Mouse (Mus musculus): Measurements from ENCODE around the gene Znrf3. TPM values are rescaled to one million over a fixed set of nuclear protein-coding genes. Genes with fewer than 3 reads are reported as not detected.

The Znrf3 gene
- polyA plus RNA-seq, 1 experiment from 2014 or later, result 8.0 TPM

DNA sequence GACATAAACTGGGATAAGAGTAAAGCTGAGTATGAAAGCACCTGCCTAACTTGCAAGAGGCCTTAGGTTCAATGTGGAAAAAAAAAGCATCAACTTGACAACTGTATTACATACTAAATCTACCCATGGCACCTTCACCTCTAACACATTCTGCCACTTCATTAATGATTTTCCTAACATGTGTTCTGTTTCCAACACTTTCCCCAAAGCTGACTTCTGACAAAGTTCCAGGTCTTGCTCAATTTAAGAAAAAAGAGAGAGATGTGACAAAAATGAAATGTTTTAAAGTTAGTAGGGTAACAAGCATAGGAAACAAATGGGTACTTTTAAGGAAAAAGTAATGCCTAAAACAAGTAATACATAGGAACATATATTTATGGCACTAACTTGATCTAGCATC lies 76.2 kb downstream of the Znrf3 start:
- Histone ChIP-seq H3K9ac (no peak overlapping the region), H3K36me3 (no peaks in the 10 kb centered on the region), H3K27ac (replicated peaks) (no peak overlapping the region), H3K4me3 (no peak overlapping the region), H3K9me3 (no peaks in the 10 kb centered on the region), H3K27me3 (no peaks in the 10 kb centered on the region), H3K4me1 (replicated peaks) (no peaks in the 10 kb centered on the region), H3K4me2 (no peak overlapping the region)
- no peak for ATAC-seq (ENCODE audit: low FRiP score, low read depth)

DNA sequence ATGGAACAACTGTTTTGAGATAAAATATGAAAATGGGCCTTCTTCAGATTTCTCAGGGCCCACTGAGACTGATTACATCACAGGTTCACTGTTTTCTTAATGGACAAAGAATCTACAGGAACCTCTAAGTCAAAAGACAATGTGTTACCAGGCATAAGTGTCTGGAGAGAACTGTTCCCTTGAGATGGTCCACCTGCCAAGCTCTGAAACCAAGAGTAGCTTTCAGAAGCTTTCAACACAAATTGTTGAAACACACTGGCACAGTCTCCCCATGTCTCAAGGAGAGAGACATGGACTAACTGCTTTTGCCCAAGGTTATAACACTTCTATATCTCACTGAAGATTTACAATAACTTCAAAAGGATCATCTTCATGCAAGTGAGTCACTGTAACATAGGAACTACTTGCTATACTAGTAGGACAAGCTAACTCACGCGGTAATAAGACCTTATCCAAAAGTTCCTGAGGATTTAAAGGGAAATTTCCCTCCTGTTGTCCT lies 89.3 kb downstream of the Znrf3 start:
- Histone ChIP-seq H3K4me1 (replicated peaks) (no peaks in the 10 kb centered on the region), H3K36me3 (no peaks in the 10 kb centered on the region), H3K9me3 (no peaks in the 10 kb centered on the region), H3K4me2 (no peak overlapping the region), H3K27me3 (no peaks in the 10 kb centered on the region), H3K9ac (no peak overlapping the region), H3K27ac (replicated peaks) (no peak overlapping the region), H3K4me3 (no peak overlapping the region)
- ATAC-seq (ENCODE audit: low FRiP score, low read depth), result no peak
- WGBS, result 95% methylated on average over 2 of the region's 2 CpGs

DNA sequence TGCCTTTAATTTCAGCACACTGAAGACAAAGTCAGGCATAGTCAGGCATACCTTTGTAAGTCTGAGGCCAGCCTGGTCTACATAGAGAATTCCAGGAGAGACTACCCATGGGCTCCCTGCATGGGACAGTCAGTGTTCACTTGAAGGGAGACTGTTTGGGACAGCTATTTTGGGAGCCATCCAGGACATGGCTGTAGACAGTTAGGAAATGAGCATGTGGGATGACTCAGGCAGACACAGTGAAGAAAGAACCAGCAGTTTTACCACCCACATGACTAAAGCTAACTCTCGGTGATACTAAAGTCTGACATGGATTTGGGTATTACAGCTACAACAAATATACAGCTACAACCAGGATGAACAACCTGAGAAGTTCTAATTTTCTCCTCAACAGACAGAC lies 89.9 kb downstream of the Znrf3 start:
- Histone ChIP-seq H3K4me3 (no peak overlapping the region), H3K9ac (no peak overlapping the region), H3K4me2 (no peak overlapping the region), H3K4me1 (replicated peaks) (no peaks in the 10 kb centered on the region), H3K9me3 (no peaks in the 10 kb centered on the region), H3K27ac (replicated peaks) (no peak overlapping the region), H3K27me3 (no peaks in the 10 kb centered on the region), H3K36me3 (no peaks in the 10 kb centered on the region)
- no peak for ATAC-seq (ENCODE audit: low FRiP score, low read depth)
- WGBS, result 75% methylated on average over 1 of the region's 1 CpGs

DNA sequence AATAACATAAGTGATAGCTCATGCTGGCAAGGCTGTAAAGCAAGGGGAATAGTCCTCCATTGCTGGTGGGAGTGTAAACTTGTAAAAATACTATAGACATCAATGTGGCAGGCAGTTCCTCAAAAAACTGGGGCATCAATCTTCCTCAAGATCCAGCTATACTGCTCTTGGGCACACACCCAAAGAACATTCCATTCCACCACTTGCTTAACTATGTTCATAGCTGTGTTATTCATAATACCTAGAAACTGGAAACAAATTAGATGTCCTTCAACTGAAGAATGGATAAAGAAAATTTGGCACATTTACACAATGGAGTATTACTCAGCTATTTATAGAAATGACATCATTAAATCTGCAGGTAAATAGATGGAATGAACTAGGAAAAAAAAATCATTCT lies 91.6 kb downstream of the Znrf3 start:
- Histone ChIP-seq H3K9me3 (no peaks in the 10 kb centered on the region), H3K27me3 (no peaks in the 10 kb centered on the region), H3K4me1 (replicated peaks) (no peaks in the 10 kb centered on the region), H3K27ac (replicated peaks) (no peak overlapping the region), H3K4me3 (no peak overlapping the region), H3K4me2 (no peak overlapping the region), H3K9ac (no peak overlapping the region), H3K36me3 (no peaks in the 10 kb centered on the region)
- no peak for ATAC-seq (ENCODE audit: low FRiP score, low read depth)

DNA sequence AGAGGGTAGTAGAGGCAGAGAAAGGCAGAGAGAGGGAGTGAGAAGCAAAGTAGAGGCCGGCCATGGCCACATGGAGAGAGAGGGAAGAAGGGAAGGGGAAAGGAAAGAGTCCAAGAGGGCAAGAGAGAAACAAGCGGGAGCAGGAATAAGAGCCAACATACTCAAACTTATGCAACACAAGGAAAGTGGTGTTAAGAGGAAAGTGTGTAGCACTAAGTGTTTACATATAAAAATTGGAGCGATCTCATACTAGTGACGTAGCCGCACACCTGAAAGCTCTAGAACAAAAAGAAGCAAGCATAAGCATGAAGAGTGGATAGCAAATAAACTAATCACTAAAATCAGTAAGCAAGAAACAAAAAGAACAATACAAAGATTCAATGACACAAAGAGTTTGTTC lies 95.2 kb downstream of the Znrf3 start:
- ATAC-seq (ENCODE audit: low FRiP score, low read depth), result no peak
- H3K36me3 ChIP-seq, result no peaks in the 10 kb centered on the region

DNA sequence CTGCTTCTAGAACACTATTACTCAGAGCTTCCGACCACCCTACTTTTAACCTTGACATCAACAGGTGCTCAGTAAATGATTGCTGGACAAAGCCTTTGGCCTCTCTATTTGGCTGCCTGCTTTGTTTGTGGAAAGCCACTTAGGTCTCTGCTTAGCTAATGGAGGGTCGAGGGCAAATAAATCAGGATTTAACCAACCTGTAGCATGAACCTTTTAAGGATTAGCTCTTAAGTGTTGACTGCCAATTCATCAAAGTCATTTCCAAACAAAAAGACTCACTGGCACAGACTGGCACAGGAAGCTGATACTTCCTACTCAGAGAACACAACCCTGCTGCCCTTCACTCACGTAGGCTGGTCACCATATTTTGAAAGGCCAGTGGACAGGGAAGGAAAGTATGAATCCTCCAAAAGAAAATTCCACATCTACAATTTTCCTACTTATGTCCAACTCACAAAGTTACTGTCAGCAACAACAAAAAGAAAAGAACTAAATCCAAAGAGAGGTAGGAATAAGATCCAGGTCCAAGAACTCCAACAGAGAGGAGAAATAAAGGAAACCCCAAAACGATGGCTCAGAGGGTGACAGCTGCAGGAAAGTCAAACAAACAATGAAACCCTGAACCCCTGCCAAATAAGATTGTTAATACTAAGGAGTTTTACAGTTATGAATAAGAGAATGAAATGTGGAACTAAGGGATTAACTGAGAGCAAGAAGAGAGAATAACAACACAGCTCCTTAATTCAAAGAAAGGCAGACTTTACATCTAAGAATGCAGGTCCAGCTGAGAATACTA lies 97.6 kb downstream of the Znrf3 start:
- Histone ChIP-seq H3K4me2 (no peak overlapping the region), H3K4me3 (no peak overlapping the region), H3K9ac (no peak overlapping the region), H3K27me3 (no peaks in the 10 kb centered on the region), H3K36me3 (no peaks in the 10 kb centered on the region), H3K9me3 (no peaks in the 10 kb centered on the region), H3K27ac (replicated peaks) (no peak overlapping the region), H3K4me1 (replicated peaks) (peaks cover 3% of the 10 kb centered on the region; the same call in 1 of the 2 replicates)
- 53% methylated on average over 4 of the region's 4 CpGs for WGBS
- ATAC-seq (ENCODE audit: low FRiP score, low read depth), result no peak

More for the DNA sequence above, 95.2 kb downstream of the Znrf3 start:
- H3K4me2 ChIP-seq, result no peak overlapping the region
- no peaks in the 10 kb centered on the region for H3K9me3 ChIP-seq
- H3K4me1 ChIP-seq (replicated peaks), result peaks cover 3% of the 10 kb centered on the region; the same call in 1 of the 2 replicates
- no peak overlapping the region for H3K9ac ChIP-seq
- no peak overlapping the region for H3K27ac ChIP-seq (replicated peaks)
- no peaks in the 10 kb centered on the region for H3K27me3 ChIP-seq
- 97% methylated on average over 5 of the region's 5 CpGs for WGBS
- no peak overlapping the region for H3K4me3 ChIP-seq

DNA sequence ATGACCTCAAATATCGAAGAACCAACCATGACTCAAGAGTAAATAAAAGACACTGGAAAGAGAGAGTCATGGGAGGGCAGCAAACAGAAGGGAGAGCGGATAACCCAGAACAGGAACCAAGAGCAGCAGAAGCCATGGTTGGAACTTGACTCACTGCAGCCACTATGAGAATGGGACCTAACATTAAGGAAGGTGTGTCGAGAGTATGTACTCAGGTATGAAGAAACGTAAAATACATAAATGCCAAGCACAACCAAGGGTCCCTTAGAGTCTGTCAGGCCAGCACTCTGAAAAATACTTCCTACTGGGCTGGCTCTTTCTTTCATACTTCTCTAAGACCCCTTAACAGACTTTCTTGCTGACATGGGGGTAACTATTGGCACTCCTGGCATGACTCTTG lies 100.9 kb downstream of the Znrf3 start:
- Histone ChIP-seq H3K4me2 (no peak overlapping the region), H3K9ac (no peak overlapping the region), H3K36me3 (no peaks in the 10 kb centered on the region), H3K4me3 (no peak overlapping the region), H3K9me3 (no peaks in the 10 kb centered on the region), H3K4me1 (replicated peaks) (peaks cover 3% of the 10 kb centered on the region; the same call in 1 of the 2 replicates), H3K27ac (replicated peaks) (no peak overlapping the region), H3K27me3 (no peaks in the 10 kb centered on the region)
- 97% methylated on average over 4 of the region's 4 CpGs for WGBS
- ATAC-seq (ENCODE audit: low FRiP score, low read depth), result no peak

DNA sequence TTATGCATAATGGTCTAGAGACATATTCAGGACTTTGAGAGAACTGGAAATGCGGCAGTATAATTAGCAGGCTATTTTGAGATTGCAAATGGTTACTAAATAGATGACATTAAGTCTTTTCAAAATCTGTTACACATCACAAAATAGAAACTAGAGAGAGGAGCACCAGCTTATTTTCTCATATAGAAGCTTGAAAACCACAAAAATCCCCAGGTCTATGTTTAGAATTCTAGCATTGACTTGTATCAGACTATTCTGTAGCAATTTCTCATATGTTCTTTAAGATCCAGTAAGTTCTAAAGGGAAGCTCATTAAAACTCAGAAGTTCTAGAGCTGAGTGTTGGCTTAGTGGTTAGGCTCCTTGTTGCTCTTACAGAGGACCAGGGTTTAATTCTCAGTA lies 104.9 kb downstream of the Znrf3 start:
- no peak overlapping the region for H3K4me3 ChIP-seq
- H3K27me3 ChIP-seq, result no peaks in the 10 kb centered on the region
- H3K36me3 ChIP-seq, result no peaks in the 10 kb centered on the region
- H3K4me1 ChIP-seq (replicated peaks), result no peaks in the 10 kb centered on the region
- H3K27ac ChIP-seq (replicated peaks), result no peak overlapping the region
- ATAC-seq (ENCODE audit: low FRiP score, low read depth), result no peak
- H3K4me2 ChIP-seq, result no peak overlapping the region
- 88% methylated on average over 1 of the region's 1 CpGs for WGBS
- H3K9ac ChIP-seq, result no peak overlapping the region
- H3K9me3 ChIP-seq, result no peaks in the 10 kb centered on the region

DNA sequence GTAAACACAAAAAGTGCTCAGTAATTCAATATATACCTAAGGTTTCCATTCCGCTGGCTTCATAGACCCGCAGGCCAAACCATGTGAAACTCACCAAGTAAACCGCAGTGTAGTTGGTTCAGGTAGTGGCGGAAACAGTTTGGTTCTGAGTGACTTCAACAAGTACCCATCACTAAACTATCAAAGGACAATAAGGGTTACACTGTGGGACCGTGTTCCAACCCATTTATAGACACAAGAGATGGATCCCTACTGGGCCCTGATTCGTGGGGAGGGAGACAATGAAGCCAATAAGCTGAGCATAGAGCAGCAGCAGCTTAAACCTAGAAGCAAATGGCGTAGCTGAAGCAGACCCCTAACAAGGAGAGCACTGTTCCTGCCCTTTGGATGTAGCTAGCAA lies 107.8 kb downstream of the Znrf3 start:
- no peaks in the 10 kb centered on the region for H3K36me3 ChIP-seq
- H3K27ac ChIP-seq (replicated peaks), result no peak overlapping the region
- no peak overlapping the region for H3K9ac ChIP-seq
- no peak overlapping the region for H3K4me2 ChIP-seq
- ATAC-seq (ENCODE audit: low FRiP score, low read depth), result no peak
- no peaks in the 10 kb centered on the region for H3K27me3 ChIP-seq
- H3K4me1 ChIP-seq (replicated peaks), result no peaks in the 10 kb centered on the region
- no peak overlapping the region for H3K4me3 ChIP-seq
- H3K9me3 ChIP-seq, result no peaks in the 10 kb centered on the region
- 85% methylated on average over 7 of the region's 7 CpGs for WGBS

DNA sequence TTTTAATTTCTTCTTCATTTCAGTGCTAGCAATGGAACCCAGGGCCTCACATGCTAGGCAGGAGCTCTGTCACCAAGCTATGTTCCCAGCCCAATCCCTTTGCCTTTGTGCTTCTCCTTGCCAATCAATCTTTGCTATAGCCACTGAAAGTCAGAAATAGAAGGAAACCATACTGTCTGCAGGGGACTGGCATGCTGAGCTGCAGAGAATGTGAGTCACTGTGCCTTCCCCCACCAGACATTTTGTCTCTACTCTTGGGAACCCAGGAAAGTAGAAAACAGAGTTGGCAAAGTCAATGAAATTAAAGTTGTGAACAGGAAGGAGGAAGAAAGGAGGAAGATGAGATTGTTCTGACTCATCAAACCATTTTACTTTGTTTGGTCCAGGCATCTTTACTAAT lies 108.4 kb downstream of the Znrf3 start:
- H3K27me3 ChIP-seq, result no peaks in the 10 kb centered on the region
- H3K4me3 ChIP-seq, result no peak overlapping the region
- H3K9ac ChIP-seq, result no peak overlapping the region
- no peak overlapping the region for H3K4me2 ChIP-seq
- no peak for ATAC-seq (ENCODE audit: low FRiP score, low read depth)
- no peaks in the 10 kb centered on the region for H3K4me1 ChIP-seq (replicated peaks)
- no peak overlapping the region for H3K27ac ChIP-seq (replicated peaks)
- no peaks in the 10 kb centered on the region for H3K9me3 ChIP-seq
- no peaks in the 10 kb centered on the region for H3K36me3 ChIP-seq

DNA sequence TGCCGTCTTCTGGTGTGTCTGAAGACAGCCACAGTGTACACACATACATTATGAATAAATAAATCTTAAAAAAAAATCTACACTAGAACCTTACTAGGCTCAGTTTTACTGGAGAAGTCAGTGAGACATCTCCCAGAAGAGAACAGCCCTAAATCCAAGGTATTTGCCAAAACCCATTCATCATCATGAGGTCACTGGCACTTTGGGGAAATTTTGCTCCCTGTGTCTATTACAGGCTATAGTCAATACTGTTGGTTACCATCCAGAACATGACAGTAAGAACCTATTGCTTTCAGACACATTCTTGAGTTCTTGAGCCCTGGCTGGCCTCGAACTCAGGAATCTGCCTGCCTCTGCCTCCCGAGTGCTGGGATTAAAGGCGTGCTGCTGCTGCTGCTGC lies 113.8 kb downstream of the Znrf3 start:
- Histone ChIP-seq H3K27ac (replicated peaks) (no peak overlapping the region), H3K9ac (no peak overlapping the region), H3K4me3 (no peak overlapping the region), H3K27me3 (no peaks in the 10 kb centered on the region), H3K36me3 (no peaks in the 10 kb centered on the region), H3K4me1 (replicated peaks) (no peaks in the 10 kb centered on the region), H3K4me2 (no peak overlapping the region), H3K9me3 (no peaks in the 10 kb centered on the region)
- WGBS, result 96% methylated on average over 4 of the region's 4 CpGs
- no peak for ATAC-seq (ENCODE audit: low FRiP score, low read depth)

DNA sequence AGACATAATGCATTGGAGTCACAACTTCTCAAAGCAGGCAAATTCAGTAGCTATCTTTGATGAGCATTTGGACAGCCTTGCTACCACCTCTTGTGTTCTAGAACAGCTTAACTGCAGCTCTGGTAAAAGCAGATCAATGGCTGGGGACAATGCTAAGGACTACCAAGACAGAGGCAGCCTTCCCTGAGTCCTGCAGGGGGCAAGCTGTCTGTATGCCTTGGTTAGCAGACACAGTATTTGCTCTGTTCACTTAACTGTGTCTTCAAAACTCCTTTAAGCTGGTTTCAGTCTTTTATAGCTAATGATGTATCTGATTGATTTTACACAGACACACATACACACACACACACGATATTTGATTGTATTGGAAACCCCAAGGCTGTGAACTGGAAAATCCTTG lies 117.0 kb downstream of the Znrf3 start:
- no peaks in the 10 kb centered on the region for H3K4me1 ChIP-seq (replicated peaks)
- no peak overlapping the region for H3K9ac ChIP-seq
- H3K9me3 ChIP-seq, result no peaks in the 10 kb centered on the region
- no peaks in the 10 kb centered on the region for H3K27me3 ChIP-seq
- no peak overlapping the region for H3K27ac ChIP-seq (replicated peaks)
- no peak overlapping the region for H3K4me2 ChIP-seq
- H3K36me3 ChIP-seq, result no peaks in the 10 kb centered on the region
- 37% methylated on average over 1 of the region's 1 CpGs for WGBS
- H3K4me3 ChIP-seq, result no peak overlapping the region
- no peak for ATAC-seq (ENCODE audit: low FRiP score, low read depth)

DNA sequence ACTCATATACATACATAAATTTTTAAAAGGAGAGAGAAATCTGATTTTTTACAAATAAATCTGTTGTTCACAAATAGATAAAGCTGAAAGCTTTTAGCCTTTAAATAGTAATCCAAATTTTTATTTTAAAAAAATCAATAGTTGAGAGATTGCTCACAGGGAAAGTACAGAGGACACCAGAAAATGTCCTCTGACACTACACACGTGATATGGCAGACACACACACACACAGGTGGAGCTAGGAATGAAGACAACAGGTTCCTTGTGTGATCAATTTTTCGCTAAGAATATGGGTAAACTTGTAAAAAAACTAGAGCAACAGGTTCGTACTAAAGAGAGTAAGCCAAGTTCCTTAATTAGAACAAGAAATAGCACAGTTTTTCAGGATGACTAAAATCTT lies 118.4 kb downstream of the Znrf3 start:
- WGBS, result 96% methylated on average over 3 of the region's 3 CpGs
- ATAC-seq (ENCODE audit: low FRiP score, low read depth), result no peak
- H3K9me3 ChIP-seq, result no peaks in the 10 kb centered on the region
- no peak overlapping the region for H3K4me3 ChIP-seq
- no peaks in the 10 kb centered on the region for H3K36me3 ChIP-seq
- H3K27me3 ChIP-seq, result no peaks in the 10 kb centered on the region
- no peak overlapping the region for H3K27ac ChIP-seq (replicated peaks)
- H3K4me2 ChIP-seq, result no peak overlapping the region
- no peak overlapping the region for H3K9ac ChIP-seq
- no peaks in the 10 kb centered on the region for H3K4me1 ChIP-seq (replicated peaks)

All from hindbrain, embryonic 15.5 days (tissue).